Mouse (Mus musculus) frontal cortex, adult 2 months (tissue): ENCODE results near the gene Slc25a36. TPM values are rescaled to one million over a fixed set of nuclear protein-coding genes. Genes with fewer than 3 reads are reported as not detected.

Source experiments
- DNase-seq, 2 experiments: peaks; one replicate each; pipeline ENCODE4 v3.0.0; 2022; ENCODE audit warnings: low spot score in 1 of 2; ENCODE audit errors: extremely low spot score in 1 of 2
- polyA plus RNA-seq: library from polyadenylated mRNA; depleted of rRNA; stranded (reverse); fragments of >200 nt; gene quantifications from 2 replicates; pipeline ENCODE4 v1.2.3, GENCODE M21; 2012; rRNA removed

Gene Slc25a36
- polyA plus RNA-seq, 1 experiment, result 71.5 TPM

GRCm38 (mm10) chr9:97056541-97057338 is 54.2 kb downstream of the Slc25a36 start:
- DNase-seq, result no peak

- no peak for DNase-seq
Observed at GRCm38 (mm10) chr9:97055906-97056305, 55.1 kb downstream of the Slc25a36 start.

GRCm38 (mm10) chr9:97051176-97051575 is 59.8 kb downstream of the Slc25a36 start:
- DNase-seq, result no peak

- DNase-seq, result no peak
Observed at GRCm38 (mm10) chr9:97046240-97046639, 64.7 kb downstream of the Slc25a36 start.

GRCm38 (mm10) chr9:97041633-97042032 is 69.3 kb downstream of the Slc25a36 start:
- no peak for DNase-seq

- DNase-seq, result no peak
Observed at GRCm38 (mm10) chr9:97038010-97038409, 72.9 kb downstream of the Slc25a36 start.

GRCm38 (mm10) chr9:97036656-97037055 is 74.3 kb downstream of the Slc25a36 start:
- no peak for DNase-seq

- no peak for DNase-seq
Observed at GRCm38 (mm10) chr9:97027361-97027760, 83.6 kb downstream of the Slc25a36 start.

GRCm38 (mm10) chr9:97026006-97026405 is 85.0 kb downstream of the Slc25a36 start:
- no peak for DNase-seq

Other genes with a start within 250 kb of the Slc25a36 start
- 17.4 and 17.6 TPM in 2 replicates for gene Pxylp1, start 218.5 kb downstream of the Slc25a36 start, polyA plus RNA-seq
- gene Spsb4, start 92.3 kb downstream of the Slc25a36 start, polyA plus RNA-seq, result 9.1 and 11.9 TPM in 2 replicates